Mouse (Mus musculus): ENCODE data around the gene Ptprf. TPM values are rescaled to one million over a fixed set of nuclear protein-coding genes. Genes with fewer than 3 reads are reported as not detected.
A peak's percentile ranks its signal among the peaks of the same experiment; 100 is the strongest.

Ptprf gene
- total RNA-seq, 2 experiments from 2014 or later, result 0.84 TPM; not detected in 1

DNA sequence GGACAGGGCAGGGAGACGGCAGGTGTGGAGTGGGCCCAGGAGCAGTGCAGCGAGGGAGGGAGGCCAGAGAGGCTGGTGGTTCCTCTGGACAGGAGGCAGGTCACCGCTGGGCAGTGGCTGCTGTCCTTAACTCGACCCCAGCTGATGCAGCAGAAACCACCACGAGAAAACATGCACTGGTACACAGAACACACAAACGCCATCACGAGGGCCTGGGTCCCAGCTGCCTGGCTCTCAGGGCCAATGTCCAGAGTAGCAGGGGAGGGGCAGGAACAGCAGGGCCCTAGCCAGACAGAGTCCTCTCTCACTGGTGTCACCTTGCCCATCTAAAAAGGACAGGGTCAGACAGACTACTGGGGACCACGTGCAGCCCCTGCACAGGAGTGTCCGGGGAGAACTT, 70.4 kb downstream of the Ptprf start:
- no peak for ATAC-seq (replicated peaks; ENCODE audit: low FRiP score, poor library complexity, severe bottlenecking)

- no peak for ATAC-seq (replicated peaks; ENCODE audit: low FRiP score, poor library complexity, severe bottlenecking)
Measured at GRCm38 (mm10) chr4:118219487-118219886, 71.7 kb downstream of the Ptprf start.

- no peak for ATAC-seq (replicated peaks; ENCODE audit: low FRiP score, poor library complexity, severe bottlenecking)
Measured at GRCm38 (mm10) chr4:118218521-118218920, 72.7 kb downstream of the Ptprf start.

GRCm38 (mm10) chr4:118216726-118217595, 74.2 kb downstream of the Ptprf start:
- ATAC-seq (replicated peaks; ENCODE audit: low FRiP score, poor library complexity, severe bottlenecking), result peak; percentile 51

DNA sequence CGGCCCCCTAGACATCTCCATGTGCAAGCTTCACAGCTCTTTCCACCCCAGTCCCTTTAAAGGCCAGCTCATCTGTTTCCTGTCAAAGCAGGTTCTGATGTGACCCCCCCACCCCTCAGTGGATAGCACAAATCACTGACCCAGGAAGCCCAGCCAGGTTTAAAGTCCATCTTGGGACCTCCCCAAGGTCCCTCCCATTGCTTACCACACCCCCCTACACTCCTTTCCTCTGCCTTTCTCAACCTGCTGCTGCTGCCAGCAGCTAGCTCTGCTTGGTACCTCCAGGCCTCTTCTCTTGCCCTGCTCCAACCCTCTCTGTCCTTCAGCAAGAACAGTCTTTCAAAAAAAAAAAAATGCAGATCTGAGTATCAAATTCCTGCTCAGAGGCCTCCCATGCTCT, 76.3 kb downstream of the Ptprf start:
- no peak for ATAC-seq (replicated peaks; ENCODE audit: low FRiP score, poor library complexity, severe bottlenecking)

DNA sequence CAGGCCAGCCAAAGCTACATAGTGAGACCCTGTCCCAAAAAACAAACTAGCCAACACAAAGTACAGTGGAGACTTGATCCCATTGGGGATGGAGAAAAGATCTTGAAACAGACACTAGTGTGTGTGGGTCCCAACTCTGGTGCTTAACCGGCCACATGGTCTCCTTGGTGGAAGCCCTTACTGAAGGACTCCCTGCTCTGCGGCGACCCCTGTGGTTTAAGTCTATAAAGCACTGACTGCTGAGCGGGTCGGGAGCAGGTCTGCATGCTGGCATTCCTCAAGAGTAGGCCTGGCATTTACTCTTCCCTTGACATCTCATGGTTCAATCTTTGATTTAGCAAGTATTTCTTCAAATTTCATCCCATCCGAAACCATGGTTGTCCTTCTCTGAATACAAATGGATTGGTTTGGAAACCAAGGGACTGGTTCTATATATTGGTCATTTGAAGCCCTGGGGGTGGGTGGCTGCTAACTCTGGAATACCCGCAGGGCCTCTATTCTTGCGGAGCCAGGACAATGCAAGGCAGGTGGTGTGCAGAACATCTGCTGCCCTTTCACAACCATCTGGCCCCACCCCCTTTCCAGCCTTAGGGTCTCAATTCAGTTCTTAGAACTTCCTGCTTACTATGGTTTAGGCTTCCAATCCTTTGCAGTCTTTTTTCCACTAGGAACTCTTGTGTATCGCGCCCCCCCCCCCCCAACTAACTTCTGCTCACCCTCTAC, 84.1 kb downstream of the Ptprf start:
- no peak for ATAC-seq (replicated peaks; ENCODE audit: low FRiP score, poor library complexity, severe bottlenecking)

DNA sequence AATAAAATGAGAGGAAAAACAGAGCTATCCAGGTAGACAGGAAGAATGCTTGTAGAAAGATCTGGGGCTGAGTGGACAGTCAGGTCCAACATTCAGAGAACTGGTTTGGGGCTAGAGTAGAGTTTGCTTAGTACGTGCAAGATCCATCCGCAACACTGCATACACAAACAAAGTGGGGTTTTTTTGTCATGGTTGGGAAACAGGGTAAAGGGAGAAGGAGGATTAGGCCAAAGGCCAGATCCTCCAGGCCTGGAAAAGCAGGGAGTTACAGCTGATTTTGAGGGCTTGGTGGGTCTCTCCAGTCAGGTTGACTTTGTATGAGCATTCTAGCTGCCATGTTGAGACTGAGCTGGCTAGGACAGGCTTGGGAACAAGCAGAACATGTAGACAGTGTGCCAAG, 85.3 kb downstream of the Ptprf start:
- no peak for ATAC-seq (replicated peaks; ENCODE audit: low FRiP score, poor library complexity, severe bottlenecking)

GRCm38 (mm10) chr4:118199093-118199492, 92.1 kb downstream of the Ptprf start:
- no peak for ATAC-seq (replicated peaks; ENCODE audit: low FRiP score, poor library complexity, severe bottlenecking)

DNA sequence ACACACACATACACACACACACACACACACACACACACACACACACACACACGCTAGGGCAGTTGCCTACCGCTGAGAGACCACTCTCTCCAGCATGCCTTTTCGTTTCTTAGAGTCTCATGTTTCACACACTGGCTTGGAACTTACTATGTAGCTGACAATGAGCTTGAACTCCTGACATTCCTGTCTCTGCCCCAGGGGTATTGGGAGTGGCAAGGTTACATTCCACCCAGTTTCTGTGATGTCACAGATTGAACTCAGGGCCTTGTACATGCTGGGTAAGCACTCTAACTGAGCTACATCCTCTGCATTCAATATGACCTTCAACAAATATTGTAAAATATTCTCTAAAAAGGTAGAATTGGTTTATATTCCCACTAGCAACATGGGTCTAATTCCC, 92.6 kb downstream of the Ptprf start:
- no peak for ATAC-seq (replicated peaks; ENCODE audit: low FRiP score, poor library complexity, severe bottlenecking)

- ATAC-seq (replicated peaks; ENCODE audit: low FRiP score, poor library complexity, severe bottlenecking), result no peak
Measured at GRCm38 (mm10) chr4:118196185-118196584, 95.0 kb downstream of the Ptprf start.

GRCm38 (mm10) chr4:118180301-118181080, 110.7 kb downstream of the Ptprf start:
- peak; percentile 17; the same call in 1 of the 2 replicates for ATAC-seq (replicated peaks; ENCODE audit: low FRiP score, poor library complexity, severe bottlenecking)

DNA sequence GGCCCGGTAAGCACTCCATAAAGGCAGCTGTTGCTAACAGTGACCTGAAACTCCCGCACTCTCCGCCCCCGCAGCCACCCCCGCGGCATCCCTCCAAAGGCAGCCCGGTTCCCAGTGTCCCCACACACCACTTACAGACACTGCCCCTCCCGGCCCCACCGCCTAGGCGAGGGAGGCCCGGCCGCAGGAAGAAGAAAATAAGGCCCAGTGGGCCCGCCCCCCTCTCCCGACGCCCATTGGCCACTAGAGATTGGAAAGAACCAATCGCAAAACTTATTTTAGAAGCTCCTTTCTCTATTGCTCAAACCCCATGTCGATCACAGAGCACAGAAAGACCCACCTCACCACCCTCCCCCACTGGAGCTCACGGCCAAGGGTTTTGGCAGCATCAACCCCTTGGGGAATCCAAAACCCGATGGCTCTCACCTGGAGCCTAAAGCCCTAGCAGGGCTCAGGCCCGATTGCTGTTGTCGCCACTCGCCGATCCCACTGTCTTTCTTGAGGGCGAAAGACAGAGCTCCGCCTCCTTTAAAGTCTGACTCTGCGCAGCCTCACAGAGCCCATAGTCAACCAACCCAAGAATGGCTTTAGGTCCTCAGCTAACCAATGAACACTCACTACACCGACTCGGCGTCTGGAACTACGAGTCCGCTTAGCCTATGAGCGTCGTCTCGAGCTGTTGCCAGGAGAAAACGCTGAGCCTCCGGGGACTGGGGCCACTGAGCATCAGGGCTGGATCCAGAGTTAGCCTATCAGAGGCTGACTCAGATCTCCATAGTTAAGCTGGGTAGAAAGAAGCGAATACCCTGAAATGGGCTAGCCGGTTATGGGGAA, 111.5 kb downstream of the Ptprf start, which contains the start of gene Kdm4a:
Kdm4a (minus strand) TSS at position 577 of the 834 bp plus-strand sequence.
- peak; percentile 94 for ATAC-seq (replicated peaks; ENCODE audit: low FRiP score, poor library complexity, severe bottlenecking)

DNA sequence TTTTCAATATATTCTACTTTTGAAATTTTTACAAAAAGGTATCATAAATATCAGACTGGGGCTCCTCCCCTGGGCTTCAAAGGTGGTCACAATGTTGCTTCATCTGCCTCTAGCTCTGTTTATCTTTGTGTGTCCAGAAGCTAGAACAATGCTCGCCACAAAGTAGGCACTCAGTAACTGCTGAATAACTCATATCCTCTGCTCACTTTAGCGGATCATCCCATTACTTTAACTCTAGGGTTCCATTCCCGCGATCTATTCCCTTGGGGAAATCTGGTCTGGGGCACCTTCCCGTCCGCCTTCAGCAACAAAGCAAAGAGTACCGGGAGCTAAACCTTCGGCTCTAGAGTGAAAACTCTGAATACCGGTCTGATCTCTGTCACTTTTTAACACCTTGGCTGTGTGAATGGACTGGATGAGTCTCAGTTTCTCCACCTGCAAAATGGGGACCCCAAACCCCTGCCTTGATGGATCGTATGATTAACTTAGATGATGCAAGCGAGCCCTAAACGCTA, 112.2 kb downstream of the Ptprf start:
- no peak for ATAC-seq (replicated peaks; ENCODE audit: low FRiP score, poor library complexity, severe bottlenecking)

GRCm38 (mm10) chr4:118172461-118172860, 118.7 kb downstream of the Ptprf start:
- no peak for ATAC-seq (replicated peaks; ENCODE audit: low FRiP score, poor library complexity, severe bottlenecking)

- peak; percentile 59 for ATAC-seq (replicated peaks; ENCODE audit: low FRiP score, poor library complexity, severe bottlenecking)
Measured at GRCm38 (mm10) chr4:118171006-118171405, 120.2 kb downstream of the Ptprf start.

DNA sequence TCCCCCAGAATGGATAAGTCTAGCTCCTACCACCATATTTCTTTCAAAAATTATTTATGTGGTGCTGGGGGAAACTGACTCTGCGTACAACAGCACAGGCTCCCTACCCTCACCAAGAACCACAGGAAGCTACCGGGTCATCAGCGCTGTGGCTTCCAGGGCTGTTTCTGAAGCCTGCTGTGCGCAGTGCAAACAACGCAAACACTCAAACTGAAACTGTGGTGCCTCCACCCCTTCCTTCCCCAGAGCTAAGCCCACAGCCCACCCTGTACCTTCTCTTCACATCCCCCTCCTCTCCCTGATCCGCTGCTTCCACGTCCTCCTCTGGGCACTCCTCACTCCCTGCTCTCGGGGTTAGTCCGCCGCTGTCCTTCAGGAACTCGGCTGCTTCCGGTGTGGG, 129.1 kb downstream of the Ptprf start:
- no peak for ATAC-seq (replicated peaks; ENCODE audit: low FRiP score, poor library complexity, severe bottlenecking)

Measured in erythroid progenitor cell, adult 5-6 weeks (primary cell).